Mouse (Mus musculus): ENCODE measurements around the gene Csnk2a2. TPM values are rescaled to one million over a fixed set of nuclear protein-coding genes. Genes with fewer than 3 reads are reported as not detected.

Csnk2a2 gene
- polyA plus RNA-seq (2012; rRNA removed), result 9.8 and 10.3 TPM in 2 replicates

DNA sequence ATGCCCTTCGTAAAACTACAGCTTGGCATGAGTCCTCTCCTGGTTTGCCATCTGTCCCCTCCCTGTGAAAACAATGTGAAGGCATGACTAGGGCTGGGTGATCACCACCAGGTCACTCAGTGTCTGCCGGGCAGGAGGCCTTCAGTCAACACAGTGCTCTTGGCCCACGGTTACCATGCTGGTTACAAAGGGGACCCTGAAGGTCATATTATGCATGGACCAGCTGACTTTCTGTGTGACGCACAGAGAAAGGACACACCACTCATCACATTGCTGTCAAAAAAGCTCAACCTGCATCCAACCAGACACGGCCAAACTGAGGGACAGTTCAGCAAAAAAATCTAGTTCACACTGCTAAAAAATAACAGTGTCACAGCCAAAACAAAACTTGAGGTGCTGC, at the start of gene Csnk2a2:
Csnk2a2 (minus strand) TSS at position 34 of the 400 bp plus-strand sequence.

DNA sequence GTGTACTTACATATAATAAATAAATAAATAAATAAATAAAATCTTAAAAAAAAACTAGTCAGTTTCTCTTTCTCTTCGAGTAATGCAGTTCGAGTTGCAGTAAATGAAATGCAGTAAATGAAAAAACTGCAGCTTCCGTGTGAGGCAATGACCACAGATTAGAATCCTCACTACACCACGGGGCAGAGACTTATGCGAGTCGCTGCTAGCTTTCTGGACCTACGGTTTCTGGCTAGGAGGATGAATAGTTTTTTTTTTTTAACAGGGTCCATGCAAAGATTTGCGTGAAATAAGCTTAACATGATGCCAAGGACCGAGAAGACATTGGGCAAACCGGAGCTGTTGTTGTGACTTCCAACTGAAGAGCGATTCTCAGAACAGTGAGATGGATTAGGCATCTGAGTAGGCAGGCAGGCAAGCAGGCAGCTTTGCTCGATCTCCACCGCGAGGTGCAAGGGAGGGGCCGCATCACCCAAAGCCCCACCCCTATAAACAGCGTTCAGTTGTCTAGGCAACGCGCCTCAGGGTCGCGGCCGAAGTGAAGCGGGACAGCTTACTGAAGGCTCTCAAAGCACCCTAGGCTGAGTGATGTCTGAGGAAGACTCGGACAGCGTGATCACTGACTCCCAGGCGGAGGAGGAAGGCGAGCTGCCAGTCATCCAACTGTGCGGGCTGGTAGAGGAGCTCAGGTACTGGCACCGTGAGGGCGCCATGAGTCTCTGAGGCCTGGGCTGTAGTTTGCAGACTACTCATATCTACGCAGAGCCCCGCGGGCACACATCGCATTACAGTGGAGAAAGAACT, 43.9 kb upstream of the Csnk2a2 start, which contains the start of gene Ccdc113:
Ccdc113 (plus strand) TSS at position 502 of the 804 bp plus-strand sequence.

DNA sequence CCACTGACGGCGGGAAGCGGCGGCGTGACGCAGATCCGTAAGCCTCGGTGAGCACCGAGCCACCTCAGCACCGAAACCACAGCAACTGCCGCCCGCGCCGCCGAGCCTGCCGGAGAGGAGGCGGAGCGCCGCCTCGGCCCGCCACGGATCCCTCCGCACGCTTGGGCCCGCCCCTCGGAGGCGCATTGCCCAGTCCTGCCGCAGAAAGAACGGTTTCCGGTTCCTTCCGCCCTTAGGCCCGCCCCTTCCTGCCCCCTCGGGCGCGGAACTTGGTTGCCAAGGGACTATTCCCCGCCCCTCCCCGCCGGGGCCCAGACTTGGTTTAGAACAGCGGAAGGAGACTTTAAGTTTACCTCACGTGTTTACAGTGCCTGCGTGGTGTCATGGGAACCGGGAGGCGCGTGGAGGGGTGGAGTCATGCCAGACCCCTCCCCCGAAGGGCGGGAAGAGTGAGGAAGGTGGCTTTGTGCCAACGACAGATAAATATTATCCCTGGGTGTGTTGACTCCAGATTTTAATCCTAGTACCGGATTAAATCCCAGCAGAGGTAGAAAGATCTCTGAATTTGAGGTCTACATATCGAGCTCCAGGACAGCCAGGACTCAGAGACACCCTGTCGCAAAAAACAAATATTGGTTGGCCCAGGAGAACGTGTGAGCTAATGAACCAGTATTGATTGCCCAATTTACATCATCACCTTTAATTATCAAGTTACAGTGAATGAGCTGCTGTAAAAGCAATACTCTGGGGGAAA, 55.0 kb downstream of the Csnk2a2 start, which contains the start of gene Cfap20:
Cfap20 (minus strand) TSS at position 184 of the 754 bp plus-strand sequence.

Other genes starting within 250 kb of the Csnk2a2 start
- gene Cngb1, start 183.5 kb downstream of the Csnk2a2 start, polyA plus RNA-seq (2012; rRNA removed), result 0.22 and 0.38 TPM in 2 replicates
- gene Tepp, start 179.5 kb downstream of the Csnk2a2 start, polyA plus RNA-seq (2012; rRNA removed), result 0.56 TPM in 1 of 2 replicates, not detected in the other
- 11.6 and 11.7 TPM in 2 replicates for gene Zfp319, start 158.1 kb downstream of the Csnk2a2 start, polyA plus RNA-seq (2012; rRNA removed)
- 25.7 and 38.3 TPM in 2 replicates for gene Usb1, start 157.8 kb downstream of the Csnk2a2 start, polyA plus RNA-seq (2012; rRNA removed)
- gene Mmp15, start 137.8 kb downstream of the Csnk2a2 start, polyA plus RNA-seq (2012; rRNA removed), result 103 and 104 TPM in 2 replicates
- gene Cfap20, start 55.2 kb downstream of the Csnk2a2 start, polyA plus RNA-seq (2012; rRNA removed), result 39.2 and 55.8 TPM in 2 replicates
- not detected in 2 replicates for gene Ccdc113, start 44.0 kb upstream of the Csnk2a2 start, polyA plus RNA-seq (2012; rRNA removed)
- not detected in 2 replicates for gene Prss54, start 86.3 kb upstream of the Csnk2a2 start, polyA plus RNA-seq (2012; rRNA removed)
- gene Gins3, start 143.4 kb upstream of the Csnk2a2 start, polyA plus RNA-seq (2012; rRNA removed), result 0.97 and 1.3 TPM in 2 replicates
- gene Ndrg4, start 186.9 kb upstream of the Csnk2a2 start, polyA plus RNA-seq (2012; rRNA removed), result 41.0 and 44.7 TPM in 2 replicates
- gene Setd6, start 225.8 kb upstream of the Csnk2a2 start, polyA plus RNA-seq (2012; rRNA removed), result 10.4 and 11.7 TPM in 2 replicates

Data from colon, adult 2 months (tissue).